Mouse (Mus musculus) spleen, postnatal 14 days (tissue): ENCODE results near the gene Foxp1.

ENCODE experiments used
- DNase-seq, 2 experiments: peaks; one replicate each; pipeline ENCODE4 v3.0.0; 2021 to 2022; ENCODE audit warnings: low spot score in 2 of 2

Gene Foxp1

GRCm38 (mm10) chr6:99138041-99138440 is 384.5 kb downstream of the Foxp1 start:
- DNase-seq = no peak

- no peak for DNase-seq
Observed at GRCm38 (mm10) chr6:99137071-99137470, 385.4 kb downstream of the Foxp1 start.

GRCm38 (mm10) chr6:99135938-99136729 is 386.4 kb downstream of the Foxp1 start:
- DNase-seq = no peak

- DNase-seq = no peak
Observed at GRCm38 (mm10) chr6:99131815-99132214, 390.7 kb downstream of the Foxp1 start.

- no peak for DNase-seq
Observed at GRCm38 (mm10) chr6:99130758-99131410, 391.6 kb downstream of the Foxp1 start.

GRCm38 (mm10) chr6:99126717-99127116 is 395.8 kb downstream of the Foxp1 start:
- no peak for DNase-seq

- DNase-seq = no peak
Observed at GRCm38 (mm10) chr6:99120776-99121766, 401.4 kb downstream of the Foxp1 start.

- no peak for DNase-seq
Observed at GRCm38 (mm10) chr6:99118534-99118933, 404.0 kb downstream of the Foxp1 start.

- no peak for DNase-seq
Observed at GRCm38 (mm10) chr6:99117411-99117810, 405.1 kb downstream of the Foxp1 start.

GRCm38 (mm10) chr6:99111856-99112255 is 410.7 kb downstream of the Foxp1 start:
- DNase-seq = no peak

GRCm38 (mm10) chr6:99108417-99108816 is 414.1 kb downstream of the Foxp1 start:
- DNase-seq = no peak

GRCm38 (mm10) chr6:99107674-99108073 is 414.8 kb downstream of the Foxp1 start:
- DNase-seq = no peak

- DNase-seq = no peak
Observed at GRCm38 (mm10) chr6:99107081-99107482, 415.4 kb downstream of the Foxp1 start.

- no peak for DNase-seq
Observed at GRCm38 (mm10) chr6:99105979-99106378, 416.5 kb downstream of the Foxp1 start.

- DNase-seq = no peak
Observed at GRCm38 (mm10) chr6:99104446-99104845, 418.1 kb downstream of the Foxp1 start.

- no peak for DNase-seq
Observed at GRCm38 (mm10) chr6:99103911-99104310, 418.6 kb downstream of the Foxp1 start.

- no peak for DNase-seq
Observed at GRCm38 (mm10) chr6:99101489-99101908, 421.0 kb downstream of the Foxp1 start.

- DNase-seq = no peak
Observed at GRCm38 (mm10) chr6:99100331-99100730, 422.2 kb downstream of the Foxp1 start.

- no peak for DNase-seq
Observed at GRCm38 (mm10) chr6:99099781-99100180, 422.7 kb downstream of the Foxp1 start.

- DNase-seq = no peak
Observed at GRCm38 (mm10) chr6:99097191-99097590, 425.3 kb downstream of the Foxp1 start.

GRCm38 (mm10) chr6:99096776-99097166 is 425.8 kb downstream of the Foxp1 start:
- DNase-seq = no peak
